Mouse (Mus musculus) kidney, adult 2 months (tissue): ENCODE results near the gene Lcat.

Source experiments
- CTCF ChIP-seq: fragments of 200-500 bp; conservative IDR thresholded peaks from 2 replicates; pipeline ENCODE4 v1.5.1; 2011; ENCODE audit warnings: low read depth, mild to moderate bottlenecking, control low read depth, low read length, moderate library complexity, mixed read lengths; ENCODE audit not compliant: insufficient read depth, insufficient read length
- POLR2A ChIP-seq: fragments of 200-500 bp; IDR thresholded peaks from one replicate; pipeline ENCODE4 v1.6.1; 2011; ENCODE audit warnings: low read depth, low read length, control low read depth

DNA sequence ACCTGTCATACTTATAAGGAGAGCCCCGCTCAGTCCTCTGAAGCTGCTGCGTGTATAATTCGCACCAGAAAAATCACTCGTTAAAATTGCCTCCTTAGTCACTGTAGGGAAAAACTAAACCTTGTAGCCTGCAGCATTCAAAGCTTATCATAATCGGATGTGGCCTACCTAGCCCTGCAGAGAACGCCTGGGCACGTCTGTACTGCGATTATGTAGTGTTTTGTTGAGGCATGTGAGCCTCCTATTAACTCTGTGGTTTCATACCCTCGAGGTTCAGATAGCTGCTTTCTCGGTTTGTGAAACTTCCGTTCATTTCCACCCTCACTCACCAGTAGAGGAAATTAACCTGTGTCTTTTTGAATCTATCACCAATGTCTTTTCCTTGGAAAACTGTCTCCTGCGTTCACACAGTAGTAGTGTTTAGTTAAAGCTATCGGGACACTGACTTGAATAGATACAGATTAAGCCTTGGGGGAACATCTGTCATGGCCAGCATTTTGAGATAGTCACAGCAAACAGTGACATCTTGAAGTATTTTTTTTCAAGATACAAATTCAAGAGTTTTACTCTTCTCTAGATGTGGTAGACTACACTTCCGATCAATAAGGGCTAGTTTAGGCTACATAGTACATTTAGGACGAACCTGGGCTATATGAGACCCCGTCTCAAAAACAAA is 42.1 kb downstream of the Lcat start:
- TF ChIP-seq POLR2A = no peak
- TF ChIP-seq CTCF = no peak
